Mouse (Mus musculus): ENCODE data around the gene 1700069L16Rik. TPM values are rescaled to one million over a fixed set of nuclear protein-coding genes. Genes with fewer than 3 reads are reported as not detected.

Gene 1700069L16Rik
- polyA plus RNA-seq, 1 experiment: not detected

- Histone ChIP-seq H3K27me3 (ENCODE audit: control insufficient read depth, insufficient read depth, low read length) (no peaks in the 10 kb centered on the region), H3K4me1 (replicated peaks; ENCODE audit: control insufficient read depth, insufficient read depth, low read length) (no peaks in the 10 kb centered on the region), H3K4me3 (ENCODE audit: control insufficient read depth, insufficient read depth, low read length) (no peak overlapping the region), H3K27ac (ENCODE audit: control insufficient read depth, insufficient read depth, low read length) (no peak overlapping the region), H3K36me3 (ENCODE audit: control insufficient read depth, insufficient read depth, low read length) (no peaks in the 10 kb centered on the region)
- WGBS: 81% methylated on average over 5 of the region's 5 CpGs
- TF ChIP-seq CTCF (IDR thresholded peaks at IDR 0.05; ENCODE audit: borderline replicate concordance, control insufficient read depth, extremely low read depth, insufficient read depth, low read length, poor library complexity) (no peak), POLR2A (IDR thresholded peaks at IDR 0.05; ENCODE audit: control insufficient read depth, extremely low read depth, insufficient read depth, low read length, poor library complexity) (no peak)
- no peak for DNase-seq
These were observed 37.1 kb downstream of the 1700069L16Rik start for GRCm38 (mm10) chr5:113687514-113687913.

GRCm38 (mm10) chr5:113685471-113685870, 39.1 kb downstream of the 1700069L16Rik start:
- H3K27me3 ChIP-seq (ENCODE audit: control insufficient read depth, insufficient read depth, low read length): no peaks in the 10 kb centered on the region
- no peak overlapping the region for H3K4me3 ChIP-seq (ENCODE audit: control insufficient read depth, insufficient read depth, low read length)
- 85% methylated on average over 5 of the region's 5 CpGs for WGBS
- no peaks in the 10 kb centered on the region for H3K36me3 ChIP-seq (ENCODE audit: control insufficient read depth, insufficient read depth, low read length)
- no peaks in the 10 kb centered on the region for H3K4me1 ChIP-seq (replicated peaks; ENCODE audit: control insufficient read depth, insufficient read depth, low read length)
- H3K27ac ChIP-seq (ENCODE audit: control insufficient read depth, insufficient read depth, low read length): no peak overlapping the region
- no peak for DNase-seq
- TF ChIP-seq POLR2A (IDR thresholded peaks at IDR 0.05; ENCODE audit: control insufficient read depth, extremely low read depth, insufficient read depth, low read length, poor library complexity) (no peak), CTCF (IDR thresholded peaks at IDR 0.05; ENCODE audit: borderline replicate concordance, control insufficient read depth, extremely low read depth, insufficient read depth, low read length, poor library complexity) (no peak)

- 80% methylated on average over 5 of the region's 5 CpGs for WGBS
- no peaks in the 10 kb centered on the region for H3K27me3 ChIP-seq (ENCODE audit: control insufficient read depth, insufficient read depth, low read length)
- no peaks in the 10 kb centered on the region for H3K4me1 ChIP-seq (replicated peaks; ENCODE audit: control insufficient read depth, insufficient read depth, low read length)
- TF ChIP-seq CTCF (IDR thresholded peaks at IDR 0.05; ENCODE audit: borderline replicate concordance, control insufficient read depth, extremely low read depth, insufficient read depth, low read length, poor library complexity) (no peak), POLR2A (IDR thresholded peaks at IDR 0.05; ENCODE audit: control insufficient read depth, extremely low read depth, insufficient read depth, low read length, poor library complexity) (no peak)
- no peaks in the 10 kb centered on the region for H3K36me3 ChIP-seq (ENCODE audit: control insufficient read depth, insufficient read depth, low read length)
- no peak overlapping the region for H3K27ac ChIP-seq (ENCODE audit: control insufficient read depth, insufficient read depth, low read length)
- no peak overlapping the region for H3K4me3 ChIP-seq (ENCODE audit: control insufficient read depth, insufficient read depth, low read length)
- no peak for DNase-seq
These were observed 41.3 kb downstream of the 1700069L16Rik start for GRCm38 (mm10) chr5:113683246-113683645.

- H3K27me3 ChIP-seq (ENCODE audit: control insufficient read depth, insufficient read depth, low read length): no peaks in the 10 kb centered on the region
- no peak overlapping the region for H3K4me3 ChIP-seq (ENCODE audit: control insufficient read depth, insufficient read depth, low read length)
- WGBS: 93% methylated on average over 3 of the region's 3 CpGs
- TF ChIP-seq CTCF (IDR thresholded peaks at IDR 0.05; ENCODE audit: borderline replicate concordance, control insufficient read depth, extremely low read depth, insufficient read depth, low read length, poor library complexity): no peak
- TF ChIP-seq POLR2A (IDR thresholded peaks at IDR 0.05; ENCODE audit: control insufficient read depth, extremely low read depth, insufficient read depth, low read length, poor library complexity): no peak
- no peaks in the 10 kb centered on the region for H3K4me1 ChIP-seq (replicated peaks; ENCODE audit: control insufficient read depth, insufficient read depth, low read length)
- no peaks in the 10 kb centered on the region for H3K36me3 ChIP-seq (ENCODE audit: control insufficient read depth, insufficient read depth, low read length)
- no peak overlapping the region for H3K27ac ChIP-seq (ENCODE audit: control insufficient read depth, insufficient read depth, low read length)
- no peak for DNase-seq
These were observed 42.1 kb downstream of the 1700069L16Rik start for GRCm38 (mm10) chr5:113682472-113682871.

GRCm38 (mm10) chr5:113681219-113681618, 43.4 kb downstream of the 1700069L16Rik start:
- no peaks in the 10 kb centered on the region for H3K4me1 ChIP-seq (replicated peaks; ENCODE audit: control insufficient read depth, insufficient read depth, low read length)
- 93% methylated on average over 14 of the region's 14 CpGs for WGBS

GRCm38 (mm10) chr5:113679509-113679908, 45.1 kb downstream of the 1700069L16Rik start:
- no peaks in the 10 kb centered on the region for H3K36me3 ChIP-seq (ENCODE audit: control insufficient read depth, insufficient read depth, low read length)
- DNase-seq: no peak
- H3K27ac ChIP-seq (ENCODE audit: control insufficient read depth, insufficient read depth, low read length): no peak overlapping the region
- WGBS: 93% methylated on average over 4 of the region's 4 CpGs
- no peak overlapping the region for H3K4me3 ChIP-seq (ENCODE audit: control insufficient read depth, insufficient read depth, low read length)
- TF ChIP-seq POLR2A (IDR thresholded peaks at IDR 0.05; ENCODE audit: control insufficient read depth, extremely low read depth, insufficient read depth, low read length, poor library complexity) (no peak), CTCF (IDR thresholded peaks at IDR 0.05; ENCODE audit: borderline replicate concordance, control insufficient read depth, extremely low read depth, insufficient read depth, low read length, poor library complexity) (no peak)
- H3K4me1 ChIP-seq (replicated peaks; ENCODE audit: control insufficient read depth, insufficient read depth, low read length): no peaks in the 10 kb centered on the region
- no peaks in the 10 kb centered on the region for H3K27me3 ChIP-seq (ENCODE audit: control insufficient read depth, insufficient read depth, low read length)

More at GRCm38 (mm10) chr5:113681219-113681618, 43.4 kb downstream of the 1700069L16Rik start:
- no peaks in the 10 kb centered on the region for H3K36me3 ChIP-seq (ENCODE audit: control insufficient read depth, insufficient read depth, low read length)
- TF ChIP-seq CTCF (IDR thresholded peaks at IDR 0.05; ENCODE audit: borderline replicate concordance, control insufficient read depth, extremely low read depth, insufficient read depth, low read length, poor library complexity) (no peak), POLR2A (IDR thresholded peaks at IDR 0.05; ENCODE audit: control insufficient read depth, extremely low read depth, insufficient read depth, low read length, poor library complexity) (no peak)
- DNase-seq: no peak
- H3K4me3 ChIP-seq (ENCODE audit: control insufficient read depth, insufficient read depth, low read length): no peak overlapping the region
- H3K27ac ChIP-seq (ENCODE audit: control insufficient read depth, insufficient read depth, low read length): no peak overlapping the region
- H3K27me3 ChIP-seq (ENCODE audit: control insufficient read depth, insufficient read depth, low read length): no peaks in the 10 kb centered on the region

Data from thymus, adult 2 months (tissue).